Mouse (Mus musculus): ENCODE data around the gene Enpp1.
A peak's percentile ranks its signal among the peaks of the same experiment; 100 is the strongest.

The Enpp1 gene

GRCm38 (mm10) chr10:24711480-24712366 is at the start of gene Enpp1:
Gene Enpp1, minus strand, starts transcription at chr10:24712159.
- peak; percentile 5 for DNase-seq

- no peak for DNase-seq
Measured at GRCm38 (mm10) chr10:24758326-24758915, 46.5 kb upstream of the Enpp1 start.

- DNase-seq: no peak
Measured at GRCm38 (mm10) chr10:24754874-24755540, 43.0 kb upstream of the Enpp1 start.

GRCm38 (mm10) chr10:24754251-24754835 is 42.4 kb upstream of the Enpp1 start:
- DNase-seq: no peak

GRCm38 (mm10) chr10:24753536-24754250 is 41.7 kb upstream of the Enpp1 start:
- DNase-seq: no peak

- DNase-seq: no peak
Measured at GRCm38 (mm10) chr10:24742950-24743487, 31.1 kb upstream of the Enpp1 start.

GRCm38 (mm10) chr10:24741229-24742198 is 29.6 kb upstream of the Enpp1 start:
- DNase-seq: no peak

GRCm38 (mm10) chr10:24739171-24739570 is 27.2 kb upstream of the Enpp1 start:
- no peak for DNase-seq

- no peak for DNase-seq
Measured at GRCm38 (mm10) chr10:24738456-24738855, 26.5 kb upstream of the Enpp1 start.

GRCm38 (mm10) chr10:24735027-24735777 is 23.2 kb upstream of the Enpp1 start:
- no peak for DNase-seq

GRCm38 (mm10) chr10:24727478-24727877 is 15.5 kb upstream of the Enpp1 start:
- no peak for DNase-seq

- DNase-seq: no peak
Measured at GRCm38 (mm10) chr10:24725197-24725596, 13.2 kb upstream of the Enpp1 start.

- DNase-seq: no peak
Measured at GRCm38 (mm10) chr10:24721841-24722240, 9.9 kb upstream of the Enpp1 start.

GRCm38 (mm10) chr10:24719383-24719782 is 7.4 kb upstream of the Enpp1 start:
- no peak for DNase-seq

- DNase-seq: no peak
Measured at GRCm38 (mm10) chr10:24718720-24719119, 6.8 kb upstream of the Enpp1 start.

GRCm38 (mm10) chr10:24718058-24718457 is 6.1 kb upstream of the Enpp1 start:
- no peak for DNase-seq

- no peak for DNase-seq
Measured at GRCm38 (mm10) chr10:24716232-24716631, 4.3 kb upstream of the Enpp1 start.

GRCm38 (mm10) chr10:24712901-24713300 is 942 bp upstream of the Enpp1 start:
- DNase-seq: no peak

- DNase-seq: no peak
Measured at GRCm38 (mm10) chr10:24712367-24712761, 405 bp upstream of the Enpp1 start.

GRCm38 (mm10) chr10:24711071-24711470 is 888 bp downstream of the Enpp1 start:
- DNase-seq: no peak
